Mouse (Mus musculus) adipose tissue, adult 10 weeks (tissue): Measurements from ENCODE around the gene Chst10. TPM values are rescaled to one million over a fixed set of nuclear protein-coding genes. Genes with fewer than 3 reads are reported as not detected.

Experiments
- polyA plus RNA-seq: library from polyadenylated mRNA; stranded (reverse); fragments of 350-450 nt; fragmentation: Illumina TruSeq; extraction: RNeasy Lipid Tissue Mini Kit (QIAGEN cat#74804); gene quantifications from one replicate; pipeline ENCODE4 v1.2.3, GENCODE M21; 2014; ENCODE audit warnings: low read depth, low replicate concordance

Gene Chst10
- polyA plus RNA-seq: 16.6 TPM

DNA sequence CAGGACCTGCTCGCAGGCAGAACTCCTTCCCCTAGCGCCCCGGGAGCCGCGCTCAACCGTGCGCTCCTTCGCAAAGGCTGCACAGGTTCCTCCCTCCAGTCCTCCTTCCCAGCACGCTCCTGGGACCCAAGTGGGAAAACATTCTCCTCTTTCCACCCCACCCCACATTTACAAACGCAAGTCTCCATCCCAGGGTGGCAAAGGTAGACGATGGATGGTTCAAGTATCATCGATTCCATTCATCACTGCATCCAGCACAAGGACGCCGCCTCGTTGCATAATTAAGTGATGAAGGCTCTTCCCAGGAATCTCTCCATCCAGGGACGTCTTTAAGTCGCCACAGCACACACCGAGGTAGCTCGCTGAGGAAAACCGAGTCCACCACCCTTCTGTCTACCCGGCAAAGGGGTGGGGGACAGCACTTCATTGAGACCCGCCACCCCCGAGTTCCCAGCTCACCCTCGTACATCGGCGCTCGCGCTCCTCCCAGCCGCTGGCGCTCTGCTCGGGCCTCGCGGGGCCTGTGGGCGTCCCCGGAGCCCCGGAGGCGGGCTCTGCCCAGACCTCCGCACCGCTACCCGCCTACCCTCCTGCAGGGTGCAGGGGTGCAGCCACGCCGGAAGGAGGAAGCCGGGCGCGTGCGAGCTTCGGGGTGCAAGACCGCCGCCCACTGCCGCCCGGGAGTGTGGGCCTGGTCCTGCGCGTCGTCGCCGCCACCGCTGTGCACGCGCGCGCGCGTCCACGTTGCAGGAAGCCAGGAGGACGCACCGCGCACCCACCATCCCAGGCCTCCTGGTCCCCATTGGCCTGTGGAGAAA is at the start of gene Chst10:
Chst10 (minus strand) TSS at position 731 of the 818 bp plus-strand sequence.

DNA sequence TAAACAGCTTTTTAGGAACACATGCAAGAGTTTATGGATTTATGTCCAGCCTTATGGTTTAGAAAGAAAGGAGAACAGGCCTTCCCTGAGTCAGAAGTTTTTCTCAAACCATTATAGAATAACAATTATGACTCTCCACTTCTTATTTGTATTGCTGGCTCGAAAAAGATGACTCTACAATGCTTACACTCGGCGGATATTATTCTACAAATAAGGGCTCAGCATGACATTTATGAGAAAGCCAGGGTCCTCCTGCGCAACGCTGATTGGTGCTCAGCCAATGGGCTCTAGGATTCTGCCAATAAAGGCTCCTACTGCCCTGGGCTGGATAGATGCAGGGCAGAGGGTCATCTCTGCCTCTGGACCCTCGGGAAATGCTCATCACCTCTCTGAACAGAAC is 40.9 kb upstream of the Chst10 start, which contains the start of gene Nms:
Nms (plus strand) TSS at position 301 of the 400 bp plus-strand sequence.

DNA sequence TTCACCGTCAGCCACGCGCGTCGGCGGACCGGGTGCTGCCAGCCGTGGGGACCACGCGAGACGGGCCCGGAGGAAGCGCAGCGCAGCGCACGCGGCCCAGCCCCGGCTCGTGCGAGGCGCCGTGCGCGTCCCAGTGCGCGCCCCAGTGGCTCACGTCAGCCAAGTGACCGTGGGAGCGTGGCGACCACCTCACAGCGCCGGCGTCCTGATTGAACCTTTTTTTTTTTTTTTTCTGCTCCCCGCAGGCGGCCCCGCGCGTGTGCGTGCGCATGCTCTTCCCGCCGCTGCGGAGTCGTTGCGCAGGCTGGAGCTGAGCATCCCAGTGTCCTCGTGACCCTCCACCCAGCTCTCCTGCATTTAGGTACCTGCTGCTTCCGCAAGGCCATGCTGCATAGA is 61.5 kb downstream of the Chst10 start, which contains the start of gene Lonrf2:
Lonrf2 (minus strand) TSS at position 235 of the 396 bp plus-strand sequence.

Other genes starting within 250 kb of the Chst10 start
- 3.9 TPM for gene Aff3, start 233.2 kb downstream of the Chst10 start, polyA plus RNA-seq
- 1.4 TPM for gene Lonrf2, start 61.5 kb downstream of the Chst10 start, polyA plus RNA-seq
- gene Nms, start 41.0 kb upstream of the Chst10 start, polyA plus RNA-seq: not detected
- gene Pdcl3, start 87.4 kb upstream of the Chst10 start, polyA plus RNA-seq: 63.3 TPM